Mouse (Mus musculus): ENCODE results near the gene Sept6.

DNA sequence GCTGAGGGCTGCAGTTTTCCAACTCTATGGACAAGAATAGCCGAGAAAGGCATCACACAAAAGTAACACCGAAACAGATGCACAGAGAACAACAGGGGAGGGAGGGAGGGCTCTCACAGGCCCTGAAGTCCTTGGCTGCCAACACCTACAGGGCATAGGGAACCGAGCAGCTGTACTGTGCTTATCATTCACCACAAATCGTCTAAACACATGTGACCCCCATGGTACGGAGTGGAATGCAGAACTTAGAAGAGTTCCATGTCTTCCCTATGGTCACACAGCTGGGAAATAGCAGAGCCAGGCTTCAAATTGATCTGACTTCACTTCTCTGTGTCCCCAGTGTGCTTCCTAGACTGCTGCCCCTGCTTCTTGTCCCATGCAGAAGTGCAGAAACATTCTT lies 22.3 kb upstream of the Sept6 start:
- TF ChIP-seq EP300 (IDR thresholded peaks at IDR 0.05) (no peak), CTCF (IDR thresholded peaks at IDR 0.05) (no peak)
